Mouse (Mus musculus) thymus, postnatal 10 days (tissue): ENCODE measurements around the gene Wdr86.
"Not testable (repeated sequence)": the region's sequence is repeated elsewhere in the genome, so short reads cannot be mapped to it uniquely, and the experiment has no call there.

Source experiments
- DNase-seq, 2 experiments: peaks; one replicate each; pipeline ENCODE4 v3.0.0; 2021; ENCODE audit warnings: low spot score in 2 of 2

Gene Wdr86

DNA sequence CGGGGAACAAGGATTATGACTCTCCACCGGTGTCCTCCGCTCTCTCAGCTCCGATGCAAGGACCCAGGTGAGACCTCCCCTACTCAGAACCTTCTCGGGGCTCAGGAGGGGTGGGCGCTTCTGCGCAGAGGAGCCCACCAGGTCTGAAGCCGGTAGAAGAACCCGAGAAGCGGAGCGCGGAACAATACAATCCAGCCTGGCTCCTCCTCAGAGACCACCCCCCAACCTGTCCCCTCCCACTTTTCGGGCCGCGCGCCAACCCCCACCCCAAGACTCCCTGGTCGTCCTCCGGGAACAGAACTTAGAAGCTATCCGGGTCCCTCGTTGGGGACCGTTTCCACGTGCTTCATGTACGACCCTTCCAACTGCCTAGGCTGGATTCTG, at the start of gene Wdr86:
Gene Wdr86 (minus strand): TSS at position 240 of the 384 bp plus-strand sequence.
- no peak for DNase-seq

DNA sequence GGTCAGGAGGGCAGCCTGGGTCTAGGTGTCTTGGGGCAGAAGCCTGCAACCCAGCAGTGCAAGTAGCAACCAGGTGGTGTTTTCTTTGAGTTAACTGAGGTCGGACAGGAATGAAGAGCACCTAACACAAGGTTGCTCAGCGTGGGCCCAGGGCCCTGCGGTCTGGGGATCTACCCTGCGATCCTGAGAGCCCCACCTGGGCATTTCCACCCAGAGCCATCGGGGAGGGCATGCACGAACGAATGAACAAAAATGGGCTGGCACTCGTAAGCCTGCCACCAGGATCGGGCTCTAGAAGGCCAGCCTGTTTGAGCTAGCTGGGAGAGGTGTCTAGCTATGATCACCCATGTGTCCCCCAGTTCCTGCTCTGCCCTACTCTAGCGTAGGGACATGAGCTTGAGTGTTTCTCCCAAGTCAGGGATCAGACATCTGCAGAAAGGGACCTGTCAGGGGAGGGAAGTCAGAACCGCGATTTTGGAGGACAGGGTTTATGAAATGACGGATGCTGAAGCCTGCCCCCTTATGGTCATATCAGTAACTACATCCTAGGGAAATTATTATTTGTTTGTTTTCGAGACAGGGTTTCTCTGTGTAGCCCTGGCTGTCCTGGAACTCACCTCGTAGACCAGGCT, 49.5 kb upstream of the Wdr86 start:
- peak in 1 of 2 experiments; percentile 41 for DNase-seq

DNA sequence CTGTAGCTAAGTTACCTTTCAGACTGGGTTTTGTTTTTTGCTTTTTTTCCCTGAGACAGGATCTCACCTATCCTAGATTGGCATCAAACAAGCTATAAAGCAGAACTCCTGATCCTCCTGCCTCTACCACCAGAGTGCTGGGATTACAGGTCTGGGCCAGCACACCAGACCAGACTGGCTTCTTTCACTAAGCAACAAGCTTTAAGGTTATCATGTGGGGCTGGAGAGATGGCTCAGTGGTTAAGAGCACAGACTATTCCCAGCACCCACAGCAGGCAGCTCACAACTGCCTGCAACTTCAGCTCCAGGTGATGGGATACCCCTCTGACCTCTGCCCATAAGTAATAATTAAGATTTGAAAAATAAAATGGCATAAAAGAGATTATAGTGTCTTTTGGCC, 48.8 kb upstream of the Wdr86 start:
- no peak for DNase-seq

DNA sequence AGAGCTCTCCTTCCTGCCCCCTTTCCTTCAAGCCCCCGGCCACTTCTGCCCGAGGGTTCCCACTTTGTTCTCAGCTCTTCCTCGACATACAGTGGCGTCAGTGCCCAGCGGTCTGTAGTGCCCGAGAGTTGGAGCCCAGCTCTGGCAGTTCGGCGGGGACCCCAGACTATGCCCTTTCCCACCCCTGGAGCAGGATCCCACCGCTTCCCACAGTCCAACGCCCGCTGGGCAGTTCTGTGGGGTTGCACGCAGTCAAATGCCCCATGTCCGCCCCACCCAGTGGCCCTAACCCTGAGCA, 48.3 kb upstream of the Wdr86 start:
- DNase-seq, result no peak

DNA sequence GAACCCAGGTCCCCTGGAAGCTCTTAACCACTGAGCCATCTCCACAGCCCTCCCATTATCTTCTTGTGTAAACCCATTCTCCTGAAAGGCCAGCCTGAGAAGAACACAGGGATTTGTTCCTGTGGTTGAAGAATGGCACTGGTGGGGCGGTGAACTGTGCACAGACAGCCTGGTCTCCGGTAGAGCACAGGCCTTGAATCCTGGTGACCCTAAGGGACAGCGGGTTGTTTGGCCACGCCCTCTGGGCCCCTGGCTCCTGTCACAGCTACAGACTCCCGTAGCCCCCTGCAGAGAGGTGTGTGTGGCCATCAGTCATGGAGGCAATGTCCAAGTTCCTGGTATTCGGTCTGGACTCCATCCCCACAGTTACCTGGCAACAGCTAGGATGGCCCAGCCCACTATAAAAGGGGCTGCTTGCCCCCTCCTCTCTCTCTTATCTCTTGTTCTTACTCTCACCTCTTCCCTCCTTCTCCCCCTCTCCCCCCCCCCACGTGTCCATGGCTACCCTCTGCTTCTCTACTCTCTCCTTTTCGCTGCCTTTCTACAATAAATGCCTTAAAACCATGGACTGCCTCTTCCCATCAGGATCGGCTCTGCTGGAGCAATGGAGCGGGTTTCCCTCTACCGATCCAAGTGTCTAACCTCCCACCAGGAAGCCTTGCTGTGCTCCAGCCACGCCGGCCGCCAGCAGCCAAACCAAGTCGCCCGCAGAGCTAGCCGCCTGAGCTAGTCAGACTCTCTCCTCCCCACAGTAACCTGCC, 47.7 kb upstream of the Wdr86 start:
- no peak for DNase-seq

DNA sequence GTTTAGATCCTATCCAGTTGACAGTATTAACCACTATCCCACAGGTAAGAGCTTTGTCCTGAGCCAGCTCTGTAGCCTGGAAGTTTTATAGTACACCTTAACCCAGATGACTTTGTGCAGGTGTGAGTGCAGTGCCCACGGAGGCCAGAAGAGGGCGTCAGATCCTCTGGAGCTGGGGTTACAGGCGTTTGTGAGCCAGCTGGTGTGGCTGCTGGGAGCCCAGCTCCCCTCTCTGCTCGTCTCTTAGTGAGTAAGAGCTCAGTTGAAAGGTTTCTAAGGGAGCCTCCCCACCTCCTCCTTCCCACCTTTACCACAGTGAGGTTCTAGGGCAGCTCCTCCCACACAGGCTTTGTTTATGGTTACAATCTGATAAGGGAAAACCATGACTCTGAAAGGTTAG, 46.2 kb upstream of the Wdr86 start:
- DNase-seq, result peak; percentile 37 to 43

DNA sequence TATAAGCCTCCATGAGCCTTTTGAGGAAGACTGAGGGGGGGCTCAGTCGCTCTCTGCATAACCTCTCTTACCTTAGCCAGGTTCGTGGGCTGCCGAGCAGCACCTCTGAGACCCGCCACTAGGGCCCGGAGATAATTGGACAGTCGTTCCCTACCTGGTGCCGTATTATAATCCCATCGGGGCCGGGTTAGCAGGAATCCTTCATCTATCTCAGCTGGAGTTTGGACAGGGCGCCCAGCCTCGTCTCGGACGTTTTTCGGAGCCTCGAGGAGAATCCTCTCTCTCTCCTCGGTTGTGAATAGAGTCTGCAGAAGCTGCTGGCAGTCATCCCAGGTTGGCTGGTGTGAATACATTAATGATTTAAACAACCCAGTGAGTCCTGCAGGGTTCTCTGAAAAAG, 44.0 kb upstream of the Wdr86 start:
- DNase-seq, result not testable (repeated sequence)

DNA sequence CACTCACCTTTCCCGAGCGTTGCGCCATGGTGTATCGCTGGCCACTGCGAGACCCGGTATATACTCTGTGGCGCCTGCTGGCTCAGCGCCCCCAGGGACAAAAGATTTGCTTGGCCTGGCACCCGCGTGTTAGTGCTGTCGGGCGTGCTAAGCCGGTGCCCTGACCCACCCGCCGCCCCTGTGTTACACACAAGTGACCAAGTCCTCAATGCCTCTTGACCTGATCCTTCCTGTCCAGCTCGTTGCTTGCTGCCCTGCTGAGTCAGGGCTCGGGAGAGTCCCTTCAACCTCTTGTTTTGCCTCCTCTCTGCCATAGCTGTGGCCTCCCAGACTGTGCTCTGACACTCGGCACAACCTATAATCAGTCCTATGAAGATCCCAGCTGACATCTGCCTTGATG, 27.3 kb upstream of the Wdr86 start, which contains the start of gene Crygn:
Gene Crygn (minus strand): TSS at position 193 of the 400 bp plus-strand sequence.
- no peak for DNase-seq

DNA sequence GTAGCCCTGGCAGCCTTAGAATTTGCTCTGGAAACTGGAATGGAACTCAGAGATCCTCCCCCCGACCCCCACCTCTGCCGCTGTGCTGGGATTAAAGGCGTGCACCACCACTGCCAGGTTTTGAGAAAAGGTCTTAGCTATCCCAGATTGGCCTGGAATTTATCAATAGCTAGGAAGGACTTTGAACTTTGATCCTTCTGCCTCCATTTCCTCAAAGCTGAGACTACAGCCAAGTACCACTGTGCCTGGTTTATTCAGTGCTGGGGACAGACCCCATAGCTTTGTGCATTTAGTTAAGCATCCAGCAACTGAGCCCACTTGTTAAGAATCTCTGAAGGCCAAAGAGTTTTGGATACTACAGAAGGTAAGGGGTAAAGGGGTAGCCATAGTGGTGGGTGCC, 26.4 kb upstream of the Wdr86 start:
- DNase-seq, result no peak

DNA sequence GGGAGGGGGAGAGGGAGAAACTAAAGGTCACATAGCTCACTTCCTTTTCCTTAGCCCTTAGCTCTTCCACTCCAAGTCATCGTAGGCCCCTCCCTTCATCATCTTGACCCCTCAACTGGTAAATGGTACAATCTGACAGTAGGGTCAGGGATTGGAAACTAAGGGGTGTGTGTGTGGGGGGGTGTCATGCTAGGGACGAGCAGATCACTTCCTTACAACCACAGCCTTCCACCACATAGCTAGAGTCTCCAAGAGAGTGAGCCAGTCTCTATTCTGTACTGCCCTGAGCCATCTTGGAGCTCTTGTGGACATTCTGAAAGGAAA, 21.6 kb upstream of the Wdr86 start:
- DNase-seq, result no peak

DNA sequence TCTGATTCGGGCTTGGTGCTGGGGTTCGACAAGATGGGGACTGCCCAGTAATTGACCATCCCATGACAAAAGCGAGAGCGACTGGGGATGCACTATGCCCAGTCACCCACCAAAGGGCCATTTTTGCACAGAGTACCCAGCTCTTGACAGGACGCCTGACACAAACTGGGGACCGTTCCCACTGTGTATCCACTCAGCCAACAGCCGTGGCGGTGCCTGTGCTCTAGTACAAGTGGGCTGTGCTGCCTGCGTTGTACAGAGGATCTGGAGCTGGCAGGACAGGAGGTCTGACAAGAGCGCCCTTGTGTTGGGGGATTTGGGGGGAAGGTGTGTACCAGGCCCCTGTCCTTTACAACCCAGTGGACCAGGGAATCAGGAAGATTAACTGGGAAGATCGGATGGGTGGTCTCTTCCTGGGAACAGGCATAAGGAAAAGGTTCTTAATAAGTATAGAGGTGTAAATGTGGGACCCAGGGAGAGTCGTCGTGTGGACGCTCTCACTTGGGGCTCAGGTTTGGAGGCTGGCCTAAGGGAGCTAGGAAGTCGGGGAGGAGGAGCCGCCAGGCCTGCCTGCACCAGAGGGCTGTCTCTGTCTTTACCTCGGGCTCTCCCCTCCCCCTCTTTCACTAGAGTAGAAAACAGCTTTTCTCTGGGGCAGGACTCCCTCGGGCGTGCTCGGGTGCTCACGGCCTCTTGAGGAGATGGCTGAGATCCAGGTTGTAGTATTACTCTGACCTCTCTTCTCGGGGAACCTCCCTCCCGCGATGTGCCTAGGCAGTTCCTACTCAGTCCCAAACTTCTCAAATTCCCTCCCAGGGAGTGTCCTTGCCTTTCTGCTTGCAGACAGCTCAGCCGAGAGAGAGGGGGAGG, 21.0 kb upstream of the Wdr86 start:
- peak; percentile 66 to 67 for DNase-seq

DNA sequence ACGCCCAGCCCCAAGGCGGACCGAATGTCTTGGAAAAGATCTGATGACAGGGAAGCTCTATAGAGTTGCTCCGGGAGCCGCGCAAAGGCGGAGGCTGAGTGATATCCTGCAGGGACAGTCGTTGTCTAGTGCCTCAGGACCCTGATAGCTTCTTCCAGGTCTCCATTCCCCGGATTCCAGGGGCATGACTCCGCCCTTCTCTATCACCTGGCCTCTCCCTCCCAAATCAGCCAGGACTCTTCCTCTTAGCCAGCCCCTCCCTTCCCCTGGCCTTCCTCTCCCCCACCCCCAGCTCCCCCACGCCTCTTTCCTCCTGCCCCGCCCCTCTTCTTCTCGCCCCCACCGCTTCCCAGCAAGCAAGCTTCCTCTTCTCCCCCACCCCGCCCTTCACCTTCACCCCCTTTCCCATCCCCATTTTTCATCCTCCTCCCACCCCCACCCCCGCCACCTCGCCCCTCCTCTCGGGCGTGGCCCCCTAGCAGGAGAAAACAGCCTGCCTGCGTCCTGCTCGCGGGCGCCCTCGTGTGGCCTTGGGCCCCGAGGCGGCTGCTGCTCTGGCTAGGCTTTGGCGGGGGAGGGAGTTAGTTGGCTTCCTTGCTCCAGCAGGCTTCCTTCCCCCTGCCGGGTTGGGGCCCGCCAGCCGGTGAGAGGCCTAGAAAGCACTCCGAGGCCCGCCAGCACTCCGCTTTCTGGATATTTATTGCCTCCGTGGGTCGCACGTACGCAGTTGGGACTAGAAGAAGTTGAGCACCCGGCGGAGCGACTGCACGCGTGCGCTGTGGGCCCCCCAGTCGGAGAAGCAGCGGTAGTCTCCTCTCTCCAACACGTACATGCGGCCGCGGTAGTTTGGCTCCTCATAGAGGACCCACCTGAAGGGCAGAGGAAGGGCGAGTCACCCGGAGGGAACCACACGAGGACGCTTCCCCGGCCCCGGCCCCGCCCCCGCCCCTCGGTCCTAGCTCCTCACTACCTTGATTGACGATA, 20.1 kb upstream of the Wdr86 start:
- DNase-seq, result peak; percentile 79 to 90

DNA sequence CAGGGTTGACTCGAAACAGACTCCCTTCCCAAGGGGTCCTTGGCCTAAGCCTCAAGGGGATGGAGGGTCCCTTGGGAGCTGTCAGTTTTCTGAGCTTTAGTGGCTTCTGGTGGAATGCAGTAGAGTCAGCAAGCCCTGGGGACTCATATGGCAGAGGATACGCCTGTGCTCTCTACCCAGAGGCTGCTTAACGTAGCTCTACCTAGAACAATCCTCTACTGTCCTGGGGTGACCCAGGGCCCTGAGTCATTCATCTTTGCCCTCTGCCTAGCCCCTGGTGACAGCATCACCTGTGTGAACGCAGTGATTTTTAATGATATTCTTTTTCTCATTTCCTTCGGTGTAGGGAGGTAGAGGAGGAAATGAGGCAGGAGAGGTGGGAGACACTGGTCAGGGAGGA, 19.2 kb upstream of the Wdr86 start:
- DNase-seq, result no peak

DNA sequence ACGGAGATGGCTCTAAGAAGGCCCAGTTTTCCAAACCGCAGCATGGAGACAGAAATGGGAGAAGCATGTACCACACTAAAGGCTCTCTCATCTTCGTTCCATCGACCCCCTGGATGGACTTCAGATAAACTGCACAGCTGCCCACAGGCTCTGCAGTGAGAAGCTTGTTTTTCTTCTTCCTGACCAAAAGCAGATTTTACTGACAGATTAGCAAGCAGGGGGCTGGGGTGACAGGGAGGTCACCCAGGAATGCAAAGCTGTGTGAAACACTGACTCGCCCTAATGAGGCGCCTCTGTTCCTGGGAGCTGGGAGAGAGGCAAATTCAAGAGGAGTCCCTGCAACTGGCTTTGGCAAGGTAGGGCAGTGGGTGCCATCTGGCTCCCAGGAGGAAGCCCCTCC, 17.0 kb upstream of the Wdr86 start:
- no peak for DNase-seq

DNA sequence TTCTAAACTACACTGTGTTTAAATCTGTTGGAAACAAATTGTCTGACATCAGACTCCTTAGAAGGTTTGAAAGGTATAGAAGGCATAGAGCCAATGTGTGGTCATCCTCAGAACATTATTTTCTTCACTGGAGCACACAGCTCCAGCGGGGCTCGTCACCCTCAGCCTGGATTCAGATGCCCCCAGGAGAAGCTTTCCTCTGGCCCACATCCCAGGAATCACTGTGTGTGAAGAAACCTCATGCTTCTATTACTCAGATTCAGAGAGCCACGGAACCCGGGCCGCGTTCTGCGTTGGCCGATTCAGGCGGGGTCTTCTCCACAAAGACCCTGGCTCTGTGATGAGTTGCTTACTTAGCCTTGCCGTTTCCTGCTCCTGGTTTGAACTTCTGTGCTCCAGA, 13.4 kb upstream of the Wdr86 start:
- no peak for DNase-seq

DNA sequence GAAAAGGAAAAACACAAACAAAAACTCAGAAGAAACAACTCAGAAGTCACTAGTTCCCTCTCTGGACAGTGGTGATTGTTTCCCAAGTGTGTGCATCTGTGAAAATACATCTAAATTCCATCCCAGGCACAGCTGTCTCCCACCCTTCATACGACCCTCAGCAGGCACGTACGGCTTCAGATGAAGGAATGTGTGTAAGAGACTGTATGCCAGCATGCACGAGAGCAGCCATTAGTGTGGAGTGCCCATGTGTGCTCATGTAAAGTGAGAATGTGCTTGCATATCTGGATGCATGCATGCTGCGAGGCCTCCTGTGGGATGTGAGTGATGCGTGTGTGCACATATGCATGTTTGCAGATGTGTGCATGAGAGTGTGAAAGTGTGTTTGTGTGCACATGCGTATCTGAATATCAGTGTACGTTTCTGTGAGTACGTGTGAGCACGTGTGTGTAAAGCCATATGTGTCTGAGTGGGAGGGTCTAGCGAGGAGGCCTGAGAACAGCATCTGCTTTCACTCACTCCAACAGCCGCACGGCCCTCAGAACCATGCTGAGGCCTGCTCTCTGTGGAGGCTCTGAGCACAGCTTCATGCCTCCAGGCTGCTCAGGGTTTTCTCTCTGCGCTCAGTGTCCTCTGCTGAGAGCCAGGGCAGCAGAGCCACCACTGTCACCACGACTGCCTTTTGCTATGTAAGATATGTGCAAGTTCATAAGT, 10.8 kb upstream of the Wdr86 start:
- no peak for DNase-seq

DNA sequence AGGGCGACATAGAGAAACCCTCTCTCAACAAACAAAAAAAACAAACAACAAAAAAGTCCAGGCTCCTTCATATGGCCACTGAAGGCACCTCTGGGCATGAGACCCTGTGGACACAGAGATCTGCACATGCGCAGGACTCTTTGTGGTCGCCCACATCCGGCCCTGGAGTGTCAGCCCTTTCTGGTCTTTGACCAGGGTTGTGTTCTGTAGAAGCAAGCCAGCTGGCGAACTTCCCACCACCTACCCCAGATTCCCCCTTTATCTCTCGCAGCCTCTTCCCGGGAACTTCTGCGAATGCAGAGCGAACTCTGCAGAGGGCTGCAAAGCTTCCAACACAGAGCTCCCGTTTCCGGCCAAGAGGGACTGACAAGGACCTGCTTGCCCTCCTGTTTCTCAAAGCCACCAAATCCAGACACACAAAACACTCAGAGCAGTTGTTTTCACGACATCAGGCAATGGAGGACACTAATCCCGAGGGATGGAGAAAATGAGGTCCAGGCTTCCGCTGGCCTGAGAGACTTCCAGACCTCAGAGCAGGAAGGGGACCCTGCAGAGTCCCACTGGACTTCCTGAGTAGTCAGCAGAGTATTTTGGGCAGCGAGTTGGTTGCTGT, 8.7 kb upstream of the Wdr86 start:
- DNase-seq, result peak; percentile 33 to 45

DNA sequence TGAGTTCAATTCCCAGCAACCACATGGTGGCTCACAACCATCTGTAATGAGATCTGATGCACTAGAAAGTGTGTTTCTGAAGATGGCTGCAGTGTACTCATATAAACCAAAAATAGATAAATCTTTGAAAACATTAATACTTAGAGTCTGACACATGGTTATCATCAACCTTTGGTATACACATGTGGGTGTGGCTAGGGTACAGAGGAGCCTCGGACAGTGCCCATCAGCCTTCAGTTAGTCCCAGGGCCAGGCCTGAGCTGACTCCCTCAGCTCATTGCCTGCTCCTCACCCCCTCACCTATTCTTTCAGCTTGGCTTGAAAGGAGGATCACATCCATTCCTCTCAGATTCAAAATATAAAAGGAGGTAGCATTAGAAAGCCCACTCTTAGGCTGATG, 8.0 kb upstream of the Wdr86 start:
- DNase-seq, result no peak

DNA sequence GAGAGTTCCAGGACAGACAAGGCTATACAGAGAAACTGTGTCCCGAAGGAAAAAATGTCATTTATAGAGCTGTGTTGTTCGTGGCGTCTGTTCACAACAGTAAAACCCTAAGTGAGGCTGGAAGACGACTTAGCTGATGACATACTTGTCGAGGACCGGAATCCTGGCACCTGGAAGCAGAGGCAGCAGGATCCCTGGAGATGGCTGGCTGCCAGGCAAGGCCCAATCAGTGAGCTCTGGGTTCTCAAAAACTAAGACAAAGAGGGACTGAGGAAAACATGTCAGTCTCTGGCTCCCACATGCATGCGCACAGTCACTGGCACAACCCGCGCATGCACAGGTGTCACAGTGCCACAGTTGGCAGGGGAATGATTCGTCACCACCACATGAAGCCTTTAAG, 7.1 kb upstream of the Wdr86 start:
- no peak for DNase-seq

DNA sequence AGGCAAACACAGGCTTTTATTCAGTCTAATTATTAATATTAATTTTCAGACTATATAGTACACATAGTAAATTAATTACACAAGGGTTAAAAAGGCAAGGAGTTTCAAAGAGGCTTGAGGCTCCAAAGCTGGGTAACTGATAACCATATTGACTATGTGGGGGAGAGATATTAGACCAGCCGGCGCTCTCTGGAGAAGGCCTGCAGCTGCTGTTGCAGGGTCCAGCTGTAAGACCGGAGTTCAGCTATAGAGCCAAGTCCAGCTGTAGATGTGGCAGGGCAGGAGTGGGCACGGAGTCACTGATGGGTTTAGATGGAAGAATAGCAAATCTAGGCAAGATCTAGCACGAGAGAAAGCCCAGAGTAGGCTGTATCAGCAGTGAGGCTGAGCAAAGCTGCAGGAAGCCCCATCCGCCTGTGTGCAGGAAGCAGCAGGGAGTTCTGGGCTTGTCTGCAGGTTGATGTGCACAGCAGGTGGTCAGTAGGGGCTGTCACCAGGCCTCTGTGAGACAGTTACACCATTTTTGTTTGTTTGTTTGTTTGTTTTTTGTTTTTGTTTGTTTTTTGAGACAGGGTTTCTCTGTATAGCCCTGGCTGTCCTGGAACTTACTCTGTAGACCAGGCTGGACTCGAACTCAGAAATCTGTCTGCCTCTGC, 3.4 kb upstream of the Wdr86 start:
- no peak for DNase-seq
